Comparison of ENCODE assay signal across 8 mouse cellular contexts in genomic region chr4:56802669-56803150, GRCm38 (mm10). TPM values are rescaled to one million over a fixed set of nuclear protein-coding genes. Genes with fewer than 3 reads are reported as not detected.
DNase-seq lines count a peak whose midpoint lies in the region; ATAC-seq lines count a peak whose summit lies in the region.

No protein-coding gene starts in this region.

- H3K36me3 ChIP-seq in kidney, embryonic 16.5 days (ENCODE audit: insufficient read depth, low read length), result peaks cover 32% of the 10 kb centered on the region
- H3K36me3 ChIP-seq in embryonic facial prominence, embryonic 13.5 days, result peaks cover 53% of the 10 kb centered on the region
- H3K36me3 ChIP-seq in limb, embryonic 11.5 days (ENCODE audit: control insufficient read depth, insufficient read depth, low read length), result peaks cover 17% of the 10 kb centered on the region
- peaks cover 45% of the 10 kb centered on the region for H3K36me3 ChIP-seq in neural tube, embryonic 13.5 days

- peak overlapping the region; percentile 95 for H3K9ac ChIP-seq in kidney, embryonic 16.5 days (replicated peaks; ENCODE audit: low read length)
- H3K9ac ChIP-seq in embryonic facial prominence, embryonic 13.5 days, result peak overlapping the region; percentile 97
- H3K9ac ChIP-seq in limb, embryonic 11.5 days (ENCODE audit: low read length), result peak overlapping the region; percentile 91
- peak overlapping the region; percentile 88 for H3K9ac ChIP-seq in neural tube, embryonic 13.5 days

- 1% methylated on average over 25 of the region's 25 CpGs for WGBS in kidney, embryonic 16.5 days
- WGBS in embryonic facial prominence, embryonic 13.5 days, result 2% methylated on average over 25 of the region's 25 CpGs
- 2% methylated on average over 25 of the region's 25 CpGs for WGBS in limb, embryonic 11.5 days
- 2% methylated on average over 25 of the region's 25 CpGs for WGBS in neural tube, embryonic 13.5 days

- peak overlapping the region; percentile 72 for H3K4me2 ChIP-seq in kidney, embryonic 16.5 days (replicated peaks; ENCODE audit: low read depth, low read length)
- peak overlapping the region; percentile 84 for H3K4me2 ChIP-seq in embryonic facial prominence, embryonic 13.5 days
- peak overlapping the region; percentile 76 for H3K4me2 ChIP-seq in limb, embryonic 11.5 days (ENCODE audit: low read depth, severe bottlenecking)
- H3K4me2 ChIP-seq in neural tube, embryonic 13.5 days, result peak overlapping the region; percentile 86

- no peaks in the 10 kb centered on the region for H3K27me3 ChIP-seq in kidney, embryonic 16.5 days (ENCODE audit: insufficient read depth, low read length)
- H3K27me3 ChIP-seq in embryonic facial prominence, embryonic 13.5 days, result no peaks in the 10 kb centered on the region
- H3K27me3 ChIP-seq in limb, embryonic 11.5 days (ENCODE audit: control insufficient read depth, insufficient read depth, low read length), result no peaks in the 10 kb centered on the region
- H3K27me3 ChIP-seq in neural tube, embryonic 13.5 days, result no peaks in the 10 kb centered on the region

- H3K9me3 ChIP-seq in kidney, embryonic 16.5 days (ENCODE audit: low read length), result no peaks in the 10 kb centered on the region
- no peaks in the 10 kb centered on the region for H3K9me3 ChIP-seq in embryonic facial prominence, embryonic 13.5 days
- H3K9me3 ChIP-seq in limb, embryonic 11.5 days (ENCODE audit: control insufficient read depth, low read length), result no peaks in the 10 kb centered on the region
- no peaks in the 10 kb centered on the region for H3K9me3 ChIP-seq in neural tube, embryonic 13.5 days

- H3K4me3 ChIP-seq in kidney, embryonic 16.5 days (ENCODE audit: low read length), result peak overlapping the region; percentile 98
- peak overlapping the region; percentile 94 for H3K4me3 ChIP-seq in embryonic facial prominence, embryonic 13.5 days
- H3K4me3 ChIP-seq in limb, embryonic 11.5 days (ENCODE audit: low read depth, low read length), result peak overlapping the region; percentile 93
- H3K4me3 ChIP-seq in neural tube, embryonic 13.5 days, result peak overlapping the region; percentile 94

- peak overlapping the region; percentile 87 for H3K27ac ChIP-seq in kidney, embryonic 16.5 days (ENCODE audit: low read length)
- peak overlapping the region; percentile 80 for H3K27ac ChIP-seq in embryonic facial prominence, embryonic 13.5 days
- H3K27ac ChIP-seq in limb, embryonic 11.5 days (replicated peaks; ENCODE audit: low read depth, low read length), result no peak overlapping the region
- peak overlapping the region; percentile 87 for H3K27ac ChIP-seq in neural tube, embryonic 13.5 days (replicated peaks)

- ATAC-seq in kidney, embryonic 16.5 days (ENCODE audit: low FRiP score, low TSS enrichment), result peak; percentile 32; the same call in 1 of the 2 replicates
- ATAC-seq in embryonic facial prominence, embryonic 13.5 days (ENCODE audit: insufficient number of reproducible peaks, insufficient read depth, low FRiP score, low TSS enrichment, low read depth), result no peak
- 0 out of 2 replicates have a peak, but pooled peaks have one; percentile 37 for ATAC-seq in limb, embryonic 11.5 days (ENCODE audit: insufficient number of reproducible peaks, low FRiP score, low TSS enrichment, low read depth)
- 0 out of 2 replicates have a peak, but pooled peaks have one; percentile 30 for ATAC-seq in neural tube, embryonic 13.5 days (ENCODE audit: low read depth)

- no peak for DNase-seq in kidney, postnatal 14 days
- no peak for DNase-seq in limb, embryonic 11.5 days (ENCODE audit: low spot score)
- no peak for DNase-seq in adrenal gland, postnatal 10 days
- no peak for DNase-seq in ovary, adult 18-20 months (ENCODE audit: low spot score)
- DNase-seq in urinary bladder, postnatal 25 days (ENCODE audit: low spot score), result no peak

- peaks cover 24% of the 10 kb centered on the region for H3K4me1 ChIP-seq in kidney, embryonic 16.5 days (ENCODE audit: insufficient read depth, low read length)
- H3K4me1 ChIP-seq in embryonic facial prominence, embryonic 13.5 days, result peaks cover 26% of the 10 kb centered on the region
- H3K4me1 ChIP-seq in limb, embryonic 11.5 days (ENCODE audit: control insufficient read depth, insufficient read depth, low read length), result peaks cover 15% of the 10 kb centered on the region; the same call in 1 of the 2 replicates
- peaks cover 36% of the 10 kb centered on the region for H3K4me1 ChIP-seq in neural tube, embryonic 13.5 days (replicated peaks)

RNA-seq across cellular contexts. Expression of gene Fam206a, which starts 0.6 kb away (rescaled TPM):
- 17.9 and 20.6 TPM in 2 replicates for polyA plus RNA-seq in kidney, embryonic 16.5 days (2015; fragmentation: Nextera tagmentation; extraction: Ambion mirVana)
- 20.7 and 21.2 TPM in 2 replicates for polyA plus RNA-seq in embryonic facial prominence, embryonic 13.5 days (2015; fragmentation: Nextera tagmentation; extraction: Ambion mirVana)
- 28.6 and 30.5 TPM in 2 replicates for polyA plus RNA-seq in limb, embryonic 11.5 days (2014; fragmentation: Nextera tagmentation; extraction: Ambion mirVana)
- polyA plus RNA-seq in neural tube, embryonic 13.5 days (2015; fragmentation: Nextera tagmentation; extraction: Ambion mirVana), result 14.7 and 18.8 TPM in 2 replicates
- total RNA-seq in adrenal gland, postnatal 10 days (2021), result 10 to 100 TPM in 1 of 2 experiments, 1 to 10 TPM in 1; 9.8 to 11.3 TPM

RNA-seq across cellular contexts. Expression of gene Elp1, which starts 0.6 kb away (rescaled TPM):
- 44.2 and 50.6 TPM in 2 replicates for polyA plus RNA-seq in kidney, embryonic 16.5 days (2015; fragmentation: Nextera tagmentation; extraction: Ambion mirVana)
- polyA plus RNA-seq in embryonic facial prominence, embryonic 13.5 days (2015; fragmentation: Nextera tagmentation; extraction: Ambion mirVana), result 52.2 and 54.4 TPM in 2 replicates
- polyA plus RNA-seq in limb, embryonic 11.5 days (2014; fragmentation: Nextera tagmentation; extraction: Ambion mirVana), result 101 and 105 TPM in 2 replicates
- 54.1 and 55.8 TPM in 2 replicates for polyA plus RNA-seq in neural tube, embryonic 13.5 days (2015; fragmentation: Nextera tagmentation; extraction: Ambion mirVana)
- total RNA-seq in adrenal gland, postnatal 10 days (2021), result 10 to 100 TPM; 25.5 to 30.9 TPM

RNA-seq across cellular contexts. Expression of gene Actl7a, which starts 59.5 kb away (rescaled TPM):
- not detected in 2 replicates for polyA plus RNA-seq in kidney, embryonic 16.5 days (2015; fragmentation: Nextera tagmentation; extraction: Ambion mirVana)
- not detected in 2 replicates for polyA plus RNA-seq in embryonic facial prominence, embryonic 13.5 days (2015; fragmentation: Nextera tagmentation; extraction: Ambion mirVana)
- not detected in 2 replicates for polyA plus RNA-seq in limb, embryonic 11.5 days (2014; fragmentation: Nextera tagmentation; extraction: Ambion mirVana)
- polyA plus RNA-seq in neural tube, embryonic 13.5 days (2015; fragmentation: Nextera tagmentation; extraction: Ambion mirVana), result not detected in 2 replicates
- not detected for total RNA-seq in adrenal gland, postnatal 10 days (2021)
